Mouse (Mus musculus) monocyte, adult 2 months (primary cell): ENCODE results near the gene Tex44.

Source experiments
- DNase-seq, 2 experiments: peaks; one replicate each; pipeline ENCODE4 v3.0.0; 2022; ENCODE audit warnings: low spot score in 2 of 2, low read depth in 1 of 2

Tex44 gene

DNA sequence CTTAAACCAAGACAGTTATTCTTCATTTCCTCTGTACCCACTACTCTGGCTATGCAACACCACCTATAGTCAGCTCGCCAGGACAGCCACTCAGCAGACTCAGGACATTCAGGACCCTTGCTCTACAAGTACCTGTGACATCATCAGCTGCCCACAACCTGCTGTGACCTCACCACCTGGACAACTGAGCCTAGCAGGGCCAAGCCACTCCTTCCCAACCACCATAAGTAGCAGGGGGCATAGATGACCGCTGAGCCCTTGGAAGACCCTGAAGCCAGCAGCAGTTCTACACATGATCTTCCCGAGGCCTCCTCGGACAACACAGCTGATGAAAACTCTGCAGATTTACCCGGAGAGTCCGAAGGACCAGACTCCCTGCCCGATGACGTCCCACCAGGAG, at the start of gene Tex44, which contains the start of gene Nmur1:
Gene Tex44 (plus strand): TSS at position 202 of the 400 bp plus-strand sequence.
Gene Nmur1 (minus strand): TSS at position 101 of the 400 bp plus-strand sequence.
- DNase-seq, result no peak

DNA sequence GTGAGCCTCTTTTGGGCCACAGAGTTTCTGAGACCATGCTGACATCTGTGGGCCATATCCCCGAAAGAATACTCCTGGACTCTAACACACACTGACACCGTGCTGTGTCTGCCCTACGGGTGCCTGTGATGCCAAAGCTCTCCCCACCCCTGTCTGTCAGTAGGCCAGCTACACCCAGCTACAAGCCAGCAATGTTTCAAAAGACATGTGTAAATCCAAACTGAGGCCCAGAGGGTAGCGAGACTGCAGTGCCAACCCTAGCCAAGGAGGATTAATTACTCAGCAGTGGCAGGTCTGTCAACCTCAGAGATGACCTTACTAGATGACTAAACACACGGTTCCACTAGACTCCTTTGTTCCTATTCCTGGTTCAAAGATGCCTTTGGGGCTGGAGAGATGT, 49.8 kb upstream of the Tex44 start:
- DNase-seq, result no peak

DNA sequence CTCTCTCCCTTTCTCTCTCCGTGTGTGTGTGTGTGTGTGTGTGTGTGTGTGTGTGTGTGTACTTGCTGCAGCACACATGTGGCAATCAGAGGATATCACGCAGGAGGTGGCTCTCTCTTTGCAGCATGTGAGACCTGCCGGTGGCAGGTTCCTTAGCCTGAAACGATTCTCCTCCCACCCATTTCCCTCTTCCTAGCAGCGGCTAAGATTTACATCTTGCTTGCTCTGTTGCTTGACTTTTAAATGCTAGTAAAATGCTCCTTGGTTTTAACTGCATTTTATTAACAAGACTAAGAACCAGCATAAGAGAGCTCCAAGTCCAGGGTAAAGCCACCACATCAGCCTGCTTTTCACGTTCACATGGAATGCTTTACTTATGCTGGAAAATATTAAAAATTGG, 47.5 kb upstream of the Tex44 start:
- DNase-seq, result no peak

DNA sequence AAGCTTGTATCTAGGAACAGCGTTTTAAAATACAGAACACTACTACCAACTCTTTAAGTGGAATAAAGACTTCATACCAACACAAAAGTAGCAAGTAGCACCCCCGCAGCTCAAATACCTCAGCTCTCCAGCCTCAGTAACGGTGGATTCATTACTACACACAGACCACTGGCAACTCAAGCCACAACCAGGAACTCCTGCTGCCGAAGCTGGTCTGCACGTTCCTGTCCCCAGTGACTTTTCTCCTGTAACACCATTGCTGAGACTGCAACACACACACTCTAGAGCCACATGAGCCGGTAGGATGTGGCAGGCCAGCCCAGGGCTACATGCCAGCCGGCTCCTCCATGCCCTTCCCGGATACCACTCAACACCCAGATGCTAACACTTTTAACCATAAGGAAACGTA, 47.0 kb upstream of the Tex44 start:
- DNase-seq, result no peak

DNA sequence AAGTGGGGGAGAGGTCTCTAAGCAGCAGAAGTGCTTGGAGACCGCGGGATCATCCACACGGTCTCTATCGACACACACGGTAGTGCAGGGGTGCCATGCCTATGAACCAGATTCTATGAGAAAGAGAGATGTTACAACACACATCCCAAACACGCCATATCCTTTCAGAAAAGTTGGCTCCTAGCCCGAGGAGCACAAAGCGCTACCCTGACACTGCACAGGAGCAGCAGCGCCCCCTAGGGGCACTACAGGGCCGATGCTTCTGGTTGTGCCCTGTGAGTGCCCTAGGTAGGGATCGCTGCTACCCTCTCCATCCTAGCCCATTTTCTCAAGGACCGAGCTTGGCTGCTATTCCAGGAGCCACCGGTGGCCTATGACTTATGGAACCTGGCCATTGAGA, 45.1 kb upstream of the Tex44 start:
- DNase-seq, result peak in 1 of 2 experiments; percentile 51

DNA sequence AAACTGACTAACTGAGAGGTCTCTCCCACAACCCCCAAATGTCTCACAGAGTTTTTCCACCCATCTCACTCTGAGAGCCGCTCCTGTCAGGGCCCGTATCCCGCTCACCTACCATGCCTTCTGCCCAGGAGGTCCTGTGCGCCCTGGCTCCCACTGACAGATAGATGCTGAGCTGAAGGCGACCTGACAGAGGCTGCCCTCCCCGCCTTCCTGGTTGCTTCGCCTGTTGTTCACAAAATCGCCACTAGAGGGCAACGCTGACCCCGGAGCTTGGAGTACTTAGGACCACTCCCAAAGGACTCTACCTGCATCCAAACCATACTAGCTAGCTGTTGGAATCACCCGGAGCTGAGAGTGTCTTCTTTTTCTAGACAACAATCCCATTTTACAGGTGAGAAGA, 36.9 kb upstream of the Tex44 start:
- peak in 1 of 2 experiments; percentile 42 for DNase-seq

DNA sequence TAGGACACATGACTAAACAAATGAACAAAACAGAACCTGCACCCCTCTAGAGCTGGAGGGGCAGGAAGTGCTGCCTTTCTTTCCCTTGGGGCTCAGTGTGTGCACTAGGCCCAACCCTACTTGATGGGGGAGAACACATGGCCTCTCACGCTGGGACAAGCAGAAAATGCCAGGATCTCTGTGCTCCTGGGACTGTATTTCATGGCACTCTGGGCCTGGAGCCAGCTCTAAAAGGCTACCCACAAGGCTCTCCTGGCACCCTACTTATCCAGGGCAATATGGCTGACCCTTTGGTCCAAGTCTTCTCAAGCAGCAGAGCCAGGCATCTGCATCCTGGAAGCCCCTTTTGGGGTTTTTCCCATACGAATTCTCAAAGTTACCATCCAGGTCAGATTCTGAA, 34.7 kb upstream of the Tex44 start:
- no peak for DNase-seq

DNA sequence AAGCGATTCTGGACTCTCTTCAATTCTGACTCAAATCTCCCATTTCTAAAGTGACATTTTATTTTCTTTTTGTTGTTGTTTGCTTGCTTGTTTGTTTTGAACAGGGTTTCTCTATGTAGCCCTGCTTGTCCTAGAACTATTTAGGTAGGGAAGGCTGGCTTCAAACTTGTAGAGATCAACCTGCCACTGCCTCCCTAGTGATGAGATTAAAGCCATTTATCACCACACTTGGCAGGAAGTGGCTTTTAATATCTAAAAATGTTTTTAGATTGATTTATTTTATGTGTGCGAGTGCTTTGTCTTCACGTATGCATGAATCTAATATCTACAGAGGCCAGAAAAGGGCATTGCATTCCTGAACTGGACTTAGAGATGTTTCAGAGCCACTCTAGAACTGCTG, 32.9 kb upstream of the Tex44 start:
- no peak for DNase-seq

DNA sequence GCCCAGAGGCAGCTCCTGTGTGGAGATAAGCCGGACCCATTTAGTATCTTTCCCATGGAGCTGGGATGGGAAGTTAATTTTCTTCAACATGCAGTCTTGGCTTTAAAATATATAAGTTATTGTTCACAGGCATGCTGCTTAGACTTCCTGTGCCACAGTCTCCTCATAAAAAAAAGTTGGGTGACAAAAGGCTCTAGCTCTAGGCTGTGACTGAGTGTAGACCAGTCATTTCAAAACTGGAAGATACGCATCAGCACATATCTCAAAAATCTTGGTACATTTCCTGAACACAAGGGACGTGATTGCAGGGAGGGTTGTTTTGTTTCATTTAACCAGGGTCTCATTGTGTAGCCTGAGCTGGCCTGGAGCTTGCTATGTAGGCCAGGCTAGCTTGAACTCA, 31.9 kb upstream of the Tex44 start:
- DNase-seq, result no peak

DNA sequence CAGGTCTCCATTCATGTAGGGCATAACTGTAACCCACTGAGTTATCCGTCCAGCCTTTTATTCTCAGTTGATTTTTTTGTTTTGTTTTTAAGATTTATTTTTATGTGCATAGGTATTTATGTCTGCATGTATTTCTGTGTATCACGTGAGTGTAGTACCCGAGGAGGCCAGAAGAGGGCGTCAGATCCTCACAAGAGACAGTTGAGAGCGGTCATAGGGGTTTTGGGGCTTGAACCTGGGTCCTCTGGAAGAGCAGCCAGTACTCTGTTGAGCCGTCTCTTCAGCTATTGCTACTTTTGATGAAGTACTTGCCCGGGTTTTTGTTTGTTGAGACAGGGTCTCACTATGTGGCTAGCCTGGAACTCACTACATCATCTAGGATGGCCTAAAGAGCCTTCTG, 30.2 kb upstream of the Tex44 start:
- DNase-seq, result no peak

DNA sequence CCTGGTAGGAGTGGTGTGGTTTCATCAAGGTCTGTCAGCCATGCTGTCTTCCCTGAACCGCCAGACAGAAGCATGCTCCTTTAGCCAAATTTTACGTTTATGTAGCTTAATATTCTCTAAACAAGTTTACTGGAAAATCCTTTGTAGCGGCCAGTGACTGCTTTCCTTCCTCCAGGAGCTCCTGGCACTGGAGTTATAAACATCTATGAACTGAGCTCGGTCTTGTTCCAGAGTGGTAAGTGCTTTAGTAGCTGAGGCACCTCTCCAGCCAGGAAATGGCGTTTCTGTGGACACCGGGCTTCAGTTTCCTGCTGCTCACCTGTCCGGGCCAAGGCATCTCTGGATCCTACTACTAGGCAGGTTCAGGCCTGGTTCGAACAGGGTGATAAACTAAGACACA, 28.5 kb upstream of the Tex44 start:
- no peak for DNase-seq

DNA sequence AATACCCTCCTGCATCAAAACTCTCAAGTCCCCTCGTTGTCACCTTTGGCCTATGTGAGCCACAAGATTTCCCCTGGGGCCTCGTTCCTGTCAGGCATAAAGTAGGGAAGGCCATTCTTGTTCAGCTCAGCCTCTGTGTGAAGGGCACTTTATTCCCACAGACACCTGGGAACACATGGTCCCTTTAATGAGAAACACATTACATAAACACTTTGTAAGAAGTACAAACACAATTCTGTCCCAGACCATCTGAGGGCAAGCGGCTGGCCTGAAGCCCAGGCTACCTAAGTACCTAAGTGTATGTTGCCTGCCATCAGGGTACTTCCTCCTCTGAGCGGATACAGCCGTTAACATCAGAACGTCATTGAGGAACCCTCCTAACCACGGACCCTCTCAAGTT, 27.9 kb upstream of the Tex44 start:
- DNase-seq, result no peak

DNA sequence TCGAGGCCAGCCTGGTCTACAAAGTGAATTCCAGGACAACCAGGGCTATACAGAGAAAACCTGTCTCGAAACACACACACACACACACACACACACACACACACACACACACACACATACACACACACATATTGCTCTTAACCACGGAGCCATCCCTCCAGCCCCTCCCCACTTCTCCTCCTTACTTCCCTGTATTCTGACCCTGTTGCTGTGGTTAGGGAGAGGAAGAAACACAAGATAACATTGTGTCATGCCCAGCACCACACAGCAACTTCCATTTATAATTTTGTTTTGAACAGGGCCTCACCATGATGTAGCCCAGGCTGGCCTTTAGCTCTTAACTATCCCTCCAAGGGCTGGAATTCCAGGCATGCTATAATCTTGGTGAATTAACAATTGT, 26.8 kb upstream of the Tex44 start:
- DNase-seq, result no peak

DNA sequence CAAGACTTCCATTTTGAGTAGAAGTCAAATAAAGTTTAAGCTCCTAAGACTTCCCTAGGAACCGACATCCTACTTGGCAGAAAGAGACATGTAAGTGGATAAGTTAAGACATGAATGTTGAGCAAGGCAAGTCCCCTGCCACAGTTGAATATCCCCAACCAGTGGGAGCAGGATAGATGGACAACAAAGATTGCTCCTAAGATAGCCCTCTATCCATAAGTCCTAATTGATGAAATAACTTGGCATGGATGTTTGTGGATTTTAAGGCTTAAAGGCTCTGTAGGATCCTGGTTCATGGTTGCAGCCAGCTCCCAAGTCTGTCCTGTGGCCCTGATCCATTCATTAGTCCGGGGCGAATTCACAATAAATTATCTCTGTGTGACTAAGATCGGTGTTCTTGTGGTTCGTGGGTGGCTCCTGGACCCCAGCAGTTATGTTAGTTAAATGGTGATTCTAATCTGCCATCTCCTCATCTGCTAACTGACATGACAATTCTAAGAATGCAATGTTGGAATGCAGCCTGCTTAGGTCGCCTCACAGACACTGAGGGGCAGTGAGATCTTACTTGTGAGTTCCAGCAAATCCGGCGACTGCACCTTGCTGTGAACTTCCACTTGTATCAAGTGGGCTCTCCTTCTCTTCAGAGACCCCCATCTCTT, 25.9 kb upstream of the Tex44 start:
- DNase-seq, result no peak

DNA sequence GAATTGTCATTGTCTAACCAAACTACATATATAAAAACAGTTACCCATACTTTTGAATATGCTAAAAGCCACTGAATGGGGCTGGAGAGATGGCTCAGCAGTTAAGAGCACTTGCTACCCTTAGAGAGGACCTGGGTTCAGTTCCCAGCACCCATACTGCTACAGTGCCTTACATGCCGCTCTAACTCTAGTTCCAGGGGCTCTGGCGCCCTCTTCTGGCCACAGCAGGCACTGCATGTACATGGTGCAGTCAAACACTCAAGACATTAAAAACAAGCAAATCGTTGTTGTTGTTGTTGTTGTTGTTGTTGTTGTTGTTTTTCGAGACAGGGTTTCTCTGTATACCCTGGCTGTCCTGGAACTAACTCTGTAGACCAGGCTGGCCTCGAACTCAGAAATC, 21.3 kb upstream of the Tex44 start:
- peak in 1 of 2 experiments; percentile 31 for DNase-seq

DNA sequence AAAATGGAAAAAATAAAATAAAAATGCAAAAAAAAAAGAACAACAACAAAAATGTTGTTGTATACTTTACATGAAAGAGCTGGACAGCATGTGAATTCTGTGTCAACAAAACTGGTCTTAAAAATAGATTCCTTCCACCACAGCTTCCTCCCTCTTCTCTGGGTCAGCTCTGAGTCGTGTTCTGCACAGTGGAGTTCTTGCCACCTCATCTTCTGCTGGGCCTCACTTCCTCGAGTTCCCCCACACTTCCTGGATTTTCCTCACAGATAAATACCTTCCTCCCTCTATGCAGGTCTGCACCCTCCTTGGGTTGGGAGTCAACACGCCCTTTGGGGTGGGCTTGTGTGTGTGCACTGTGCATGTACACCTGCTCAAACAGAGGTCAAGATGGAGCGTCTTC, 19.8 kb upstream of the Tex44 start:
- no peak for DNase-seq

DNA sequence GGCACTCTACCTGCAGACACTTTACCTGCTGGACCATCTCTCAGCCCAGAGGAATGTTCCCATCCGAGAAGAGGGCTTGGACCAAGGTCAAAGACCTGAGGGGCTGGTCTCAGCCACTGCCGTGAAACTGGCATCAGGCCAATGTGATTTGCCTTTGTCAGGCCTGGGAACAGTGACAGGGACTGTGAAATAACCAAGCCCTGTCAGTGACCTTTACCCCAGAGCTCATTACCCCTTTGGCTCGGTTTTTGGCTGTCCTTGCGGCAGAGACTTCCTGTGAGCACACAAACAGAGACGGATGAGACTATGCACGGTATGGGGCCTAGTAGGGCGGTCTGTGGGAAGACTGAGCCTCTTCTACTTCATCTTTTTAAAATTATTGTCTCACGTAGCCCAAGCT, 19.2 kb upstream of the Tex44 start:
- DNase-seq, result peak in 1 of 2 experiments; percentile 54

DNA sequence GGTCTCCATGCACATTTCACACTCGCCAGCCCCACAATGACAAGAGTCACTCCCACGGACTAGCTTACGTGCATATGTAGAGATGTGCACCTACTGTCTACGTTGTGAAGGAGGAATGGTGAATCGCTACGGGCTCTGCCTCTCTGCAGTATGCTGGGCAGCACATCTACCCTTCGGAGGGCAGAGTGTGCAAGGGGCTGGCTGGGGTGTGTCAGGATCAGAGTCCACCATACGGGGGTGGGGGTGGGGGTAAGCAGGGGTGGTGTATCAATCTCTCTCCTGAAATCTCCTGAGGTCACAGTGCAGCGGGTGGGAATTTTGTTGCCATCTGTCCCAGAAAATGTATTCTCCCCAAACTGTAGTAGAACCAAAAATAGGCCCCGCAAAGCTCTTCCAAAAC, 17.6 kb upstream of the Tex44 start:
- no peak for DNase-seq

DNA sequence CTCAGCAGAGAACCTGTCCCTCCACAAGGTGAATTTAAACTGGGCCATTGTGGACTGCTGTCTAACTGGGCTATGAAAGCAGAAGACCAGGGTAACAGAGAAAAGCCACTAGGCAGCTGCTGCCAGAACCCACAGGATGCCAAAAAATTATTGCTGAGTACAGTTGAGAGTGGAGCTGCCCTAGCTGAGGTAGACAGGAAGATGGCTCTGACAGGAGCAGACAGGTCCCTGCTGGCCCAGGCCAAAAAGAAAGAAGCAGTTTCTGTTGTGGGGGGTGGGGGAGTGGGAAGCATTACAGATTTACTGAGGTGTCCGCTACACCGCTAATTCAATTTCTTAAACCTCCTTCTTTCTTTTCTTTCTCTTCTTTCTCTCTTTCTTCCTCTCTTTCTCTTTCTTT, 16.7 kb upstream of the Tex44 start:
- no peak for DNase-seq

DNA sequence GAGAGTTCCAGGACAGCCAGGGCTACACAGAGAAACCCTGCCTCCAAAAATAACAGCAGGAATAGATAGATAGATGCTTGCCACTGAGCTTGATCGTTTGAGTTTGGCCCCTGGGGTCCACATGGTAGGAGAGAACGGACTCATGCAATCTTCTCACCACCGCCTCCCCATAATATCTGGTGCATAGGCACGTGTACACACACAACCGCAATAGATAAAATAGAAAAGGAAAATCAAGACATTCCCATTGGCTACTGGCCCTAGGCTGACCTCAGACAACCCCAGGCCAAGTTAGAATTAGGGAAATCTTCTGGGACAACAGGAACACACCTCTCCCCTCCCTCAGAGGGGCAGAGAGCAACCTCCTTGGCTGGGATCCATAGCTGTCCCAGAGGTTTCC, 11.4 kb upstream of the Tex44 start:
- no peak for DNase-seq

DNA sequence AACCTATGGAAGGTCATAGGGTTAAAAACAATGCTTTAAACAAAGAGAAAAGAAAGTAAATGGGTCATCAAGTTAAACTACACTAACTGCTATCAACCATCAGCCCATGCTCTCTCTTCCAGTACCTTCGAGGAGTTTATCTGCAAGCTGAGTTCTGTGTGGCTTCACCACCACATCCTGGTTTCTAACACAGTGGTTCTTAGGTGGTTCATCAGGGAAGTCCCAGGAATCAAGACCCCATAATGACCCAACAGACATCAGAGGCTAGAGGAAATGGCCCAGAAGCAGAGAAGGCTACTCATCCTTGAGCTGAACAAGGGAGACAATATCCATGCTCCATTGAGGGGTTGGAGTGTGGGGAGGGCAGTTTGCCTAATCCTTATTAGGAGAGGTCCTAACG, 11.0 kb upstream of the Tex44 start:
- DNase-seq, result no peak

DNA sequence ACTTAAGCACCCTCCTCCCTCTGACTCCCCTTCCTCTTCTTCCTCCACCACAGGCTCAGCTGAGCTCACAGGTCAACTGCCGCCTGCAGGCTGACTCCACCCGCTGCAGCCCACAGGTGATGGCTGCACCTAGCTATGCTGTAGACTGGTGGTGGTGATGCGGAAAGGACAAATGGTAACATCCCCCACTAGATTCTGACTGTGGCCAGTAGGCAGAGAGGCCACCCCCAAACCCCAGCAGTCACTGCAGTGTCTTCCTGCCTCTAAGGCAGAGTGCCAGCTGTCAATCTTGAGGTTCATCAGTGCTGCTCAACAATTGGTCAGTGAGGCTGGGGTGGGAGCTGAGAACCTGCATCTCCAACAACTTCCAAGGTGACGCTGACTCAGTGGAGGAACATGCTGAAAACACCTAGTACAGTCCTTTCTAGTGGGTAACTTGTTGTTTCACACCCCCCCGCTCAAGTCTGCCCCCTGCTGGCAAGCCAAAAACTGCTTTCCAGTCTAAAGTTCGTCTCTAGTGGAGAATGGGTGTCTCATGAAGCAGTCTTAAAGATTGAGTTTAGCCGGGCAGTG, 10.4 kb upstream of the Tex44 start:
- peak in 1 of 2 experiments; percentile 36 for DNase-seq

DNA sequence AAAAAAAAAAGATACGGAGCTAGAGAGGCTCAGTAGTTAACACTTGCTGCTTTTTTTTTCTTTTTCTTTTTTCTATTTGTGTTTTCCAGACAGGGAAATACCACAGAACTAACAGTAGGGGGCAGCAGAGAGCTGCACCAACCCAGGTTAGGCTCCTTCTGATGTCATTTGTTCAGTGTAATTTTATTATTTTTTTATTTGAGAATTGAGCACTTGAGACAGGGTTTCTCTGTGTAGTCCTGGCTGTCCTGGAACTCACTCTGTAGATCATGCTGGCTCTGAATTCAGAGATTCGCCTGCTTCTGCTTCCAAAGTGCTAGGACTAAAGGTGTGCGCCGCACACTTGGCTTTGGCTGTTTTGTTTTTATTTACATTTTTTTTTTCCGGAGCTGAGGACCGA, 9.8 kb upstream of the Tex44 start:
- no peak for DNase-seq
